Comparison of ENCODE assay signal across 10 mouse cellular contexts in genomic region chr9:73970717-73971116, GRCm38 (mm10). TPM values are rescaled to one million over a fixed set of nuclear protein-coding genes. Genes with fewer than 3 reads are reported as not detected.
A peak's percentile ranks its signal among the peaks of the same experiment; 100 is the strongest.
DNase-seq lines count a peak whose midpoint lies in the region; ATAC-seq and TF ChIP-seq lines count a peak whose summit lies in the region.
"Had no signal": no experiment of that assay in that cellular context is flagged by ENCODE, and none has a peak within 500 bp of the region (broad histone marks: within the 10 kb centered on the region; RNA-seq: fewer than 3 reads in every experiment).

No protein-coding gene starts in this region.

- ATAC-seq in kidney, embryonic 14.5 days (ENCODE audit: low FRiP score, low TSS enrichment) = peak; percentile 65
- peak; percentile 79 for ATAC-seq in forebrain, embryonic 11.5 days (replicated peaks; ENCODE audit: low FRiP score)
- peak; percentile 51; the same call in 1 of the 2 replicates for ATAC-seq in limb, embryonic 14.5 days (ENCODE audit: low FRiP score, low read depth)

- H3K4me2 ChIP-seq in kidney, embryonic 14.5 days (replicated peaks; ENCODE audit: low read depth, low read length) = no peak overlapping the region
- H3K4me2 ChIP-seq in forebrain, embryonic 11.5 days (ENCODE audit: low read depth, low read length, severe bottlenecking) = no peak overlapping the region
- H3K4me2 ChIP-seq in limb, embryonic 14.5 days (replicated peaks; ENCODE audit: low read depth, low read length, severe bottlenecking) = no peak overlapping the region
- H3K4me2 ChIP-seq: stomach, embryonic 15.5 days had no signal

- H3K4me1 ChIP-seq in kidney, embryonic 14.5 days (ENCODE audit: control insufficient read depth, insufficient read depth, low read length) = no peaks in the 10 kb centered on the region
- H3K4me1 ChIP-seq in forebrain, embryonic 11.5 days (replicated peaks; ENCODE audit: control insufficient read depth, insufficient read depth, low read length) = peaks cover 3% of the 10 kb centered on the region; the same call in 1 of the 2 replicates
- H3K4me1 ChIP-seq in limb, embryonic 14.5 days (ENCODE audit: control insufficient read depth, insufficient read depth, low read length) = peaks cover 15% of the 10 kb centered on the region

- DNase-seq in kidney, adult 8-10 months = no peak
- peak; percentile 81 for DNase-seq in brain, embryonic 14.5 days (ENCODE audit: low read depth)
- DNase-seq in forebrain, embryonic 11.5 days (ENCODE audit: low spot score) = peak; percentile 65
- DNase-seq in limb, embryonic 14.5 days (ENCODE audit: low spot score) = peak; percentile 25
- DNase-seq in gastrocnemius, postnatal 10 days = no peak
- no peak for DNase-seq in adrenal gland, postnatal 4 days (ENCODE audit: low spot score in 2 of 2)
- DNase-seq in left cerebral cortex, adult 2 months (ENCODE audit: extremely low spot score in 1 of 2, low spot score in 2 of 2) = no peak

- H3K27ac ChIP-seq in kidney, embryonic 14.5 days (ENCODE audit: low read depth, low read length) = no peak overlapping the region
- no peak overlapping the region for H3K27ac ChIP-seq in forebrain, embryonic 11.5 days (ENCODE audit: low read depth, low read length)
- H3K27ac ChIP-seq in limb, embryonic 14.5 days (replicated peaks; ENCODE audit: low read depth, low read length) = no peak overlapping the region
- H3K27ac ChIP-seq in left cerebral cortex, adult 2 months = no peak overlapping the region
- H3K27ac ChIP-seq: liver, embryonic 14.5 days; stomach, embryonic 15.5 days had no signal

- TF ChIP-seq CTCF in brain, embryonic 14.5 days (IDR thresholded peaks at IDR 0.05; ENCODE audit: borderline replicate concordance, extremely low read depth, insufficient read depth, insufficient read length) = no peak
- no peak; the same call in 1 of the 2 replicates for TF ChIP-seq CTCF in left cerebral cortex, adult 2 months (IDR thresholded peaks at IDR 0.05)

- no peak overlapping the region for H3K9ac ChIP-seq in kidney, embryonic 14.5 days (ENCODE audit: low read depth, low read length)
- no peak overlapping the region for H3K9ac ChIP-seq in forebrain, embryonic 11.5 days (ENCODE audit: low read length)
- H3K9ac ChIP-seq in limb, embryonic 14.5 days (ENCODE audit: low read depth, low read length, severe bottlenecking) = no peak overlapping the region
- H3K9ac ChIP-seq: liver, embryonic 14.5 days; stomach, embryonic 15.5 days had no signal

- H3K27me3 ChIP-seq in kidney, embryonic 14.5 days (ENCODE audit: control insufficient read depth, insufficient read depth, low read length) = peaks cover 6% of the 10 kb centered on the region; the same call in 1 of the 2 replicates
- H3K27me3 ChIP-seq in forebrain, embryonic 11.5 days (ENCODE audit: control insufficient read depth, insufficient read depth, low read length) = peaks cover 8% of the 10 kb centered on the region; the same call in 1 of the 2 replicates
- no peaks in the 10 kb centered on the region; the same call in none of the 2 replicates for H3K27me3 ChIP-seq in limb, embryonic 14.5 days (ENCODE audit: control insufficient read depth, insufficient read depth, low read length)
- H3K27me3 ChIP-seq: stomach, embryonic 15.5 days had no signal

- no peak overlapping the region for H3K4me3 ChIP-seq in kidney, embryonic 14.5 days (ENCODE audit: low read length)
- no peak overlapping the region for H3K4me3 ChIP-seq in forebrain, embryonic 11.5 days (ENCODE audit: low read depth, low read length)
- H3K4me3 ChIP-seq in limb, embryonic 14.5 days (replicated peaks; ENCODE audit: low read length) = no peak overlapping the region
- H3K4me3 ChIP-seq in left cerebral cortex, adult 2 months = no peak overlapping the region
- H3K4me3 ChIP-seq: stomach, embryonic 15.5 days had no signal

- H3K9me3 ChIP-seq in kidney, embryonic 14.5 days (ENCODE audit: control insufficient read depth, low read length) = no peaks in the 10 kb centered on the region
- H3K9me3 ChIP-seq in forebrain, embryonic 11.5 days (ENCODE audit: control insufficient read depth, low read length) = no peaks in the 10 kb centered on the region
- no peaks in the 10 kb centered on the region for H3K9me3 ChIP-seq in limb, embryonic 14.5 days (ENCODE audit: control insufficient read depth, low read length)
- H3K9me3 ChIP-seq: stomach, embryonic 15.5 days had no signal

- H3K36me3 ChIP-seq in kidney, embryonic 14.5 days (ENCODE audit: control insufficient read depth, insufficient read depth, low read length) = no peaks in the 10 kb centered on the region
- no peaks in the 10 kb centered on the region for H3K36me3 ChIP-seq in forebrain, embryonic 11.5 days (ENCODE audit: control insufficient read depth, insufficient read depth, low read length)
- no peaks in the 10 kb centered on the region for H3K36me3 ChIP-seq in limb, embryonic 14.5 days (ENCODE audit: control insufficient read depth, insufficient read depth, low read length)
- H3K36me3 ChIP-seq: stomach, embryonic 15.5 days had no signal

- 53% methylated on average over 9 of the region's 9 CpGs for WGBS in kidney, embryonic 14.5 days
- 8% methylated on average over 9 of the region's 9 CpGs for WGBS in forebrain, embryonic 11.5 days
- WGBS in limb, embryonic 14.5 days = 53% methylated on average over 9 of the region's 9 CpGs

- TF ChIP-seq POLR2A in brain, embryonic 14.5 days (IDR thresholded peaks at IDR 0.05; ENCODE audit: borderline replicate concordance, extremely low read depth, insufficient read depth, insufficient read length, poor library complexity, severe bottlenecking) = no peak
- TF ChIP-seq POLR2A in limb, embryonic 14.5 days (IDR thresholded peaks at IDR 0.05; ENCODE audit: borderline replicate concordance, extremely low read depth, insufficient read depth, insufficient read length) = no peak

- intact Hi-C loops in left cerebral cortex, adult 2 months (cut with DNase I) = no loop called here

RNA-seq across cellular contexts. Expression of gene Unc13c, which starts 2.0 kb away (rescaled TPM):
- polyA plus RNA-seq in kidney, embryonic 14.5 days (2014; fragmentation: Nextera tagmentation; extraction: Ambion mirVana) = 0.40 and 0.60 TPM in 2 replicates
- polyA plus RNA-seq in brain, embryonic 14.5 days (2012; rRNA removed) = 1.1 and 2.8 TPM in 2 replicates
- 0.09 and 0.15 TPM in 2 replicates for polyA plus RNA-seq in forebrain, embryonic 11.5 days (2014; fragmentation: Nextera tagmentation; extraction: Ambion mirVana)
- 0.56 and 0.73 TPM in 2 replicates for polyA plus RNA-seq in limb, embryonic 14.5 days (2012; rRNA removed)
- 1.3 and 1.5 TPM in 2 replicates for polyA plus RNA-seq in limb, embryonic 14.5 days (2014; fragmentation: Nextera tagmentation; extraction: Ambion mirVana)
- under 1 TPM; 0.54 to 0.56 TPM for total RNA-seq in gastrocnemius, postnatal 10 days (2021)
- total RNA-seq in adrenal gland, postnatal 4 days (2021) = under 1 TPM; 0.51 to 0.98 TPM
- total RNA-seq in left cerebral cortex, adult 2 months (2021) = 10 to 100 TPM; 21.1 to 25.4 TPM

Comparison
In these comparisons a context has a peak if more than half of its experiments do, and no peak if none do; other contexts are left out.
1. DNase-seq: peak in brain, embryonic 14.5 days (single experiment), forebrain, embryonic 11.5 days (single experiment) and limb, embryonic 14.5 days (single experiment); none in kidney, adult 8-10 months (0 of 2), gastrocnemius, postnatal 10 days (single experiment), adrenal gland, postnatal 4 days (0 of 2) and left cerebral cortex, adult 2 months (0 of 2).
2. Peak in every context shown above with its lines, with median percentiles within 50 percentile points of each other: ATAC-seq.